Mouse (Mus musculus) MEL (cell line): ENCODE results near the gene Ankrd52. TPM values are rescaled to one million over a fixed set of nuclear protein-coding genes. Genes with fewer than 3 reads are reported as not detected.

Experiments
- DNase-seq: peaks from one replicate; pipeline ENCODE4 v3.0.0; 2011; ENCODE audit warnings: low read depth, low spot score
- H3K27ac ChIP-seq: 2 replicates; pipeline ENCODE4 v1.5.1; 2012; ENCODE audit warnings: low read depth, mild to moderate bottlenecking, control low read depth, low read length, moderate library complexity; ENCODE audit not compliant: control insufficient read depth
- H3K27me3 ChIP-seq, 2 experiments: fragments of 150-350 bp in 1 of 2; sonication (generic) in 1 of 2; 2 replicates each; pipeline ENCODE4 v1.6.1; 2012; ENCODE audit warnings: low read length in 2 of 2, mild to moderate bottlenecking in 2 of 2, improper control_type of control experiment in 1 of 2, moderate library complexity in 1 of 2; ENCODE audit not compliant: insufficient read depth in 2 of 2, control insufficient read depth in 1 of 2
- H3K36me3 ChIP-seq, 2 experiments: 2 replicates each; pipeline ENCODE4 v1.6.1; 2012 to 2014; ENCODE audit warnings: low read length in 2 of 2, improper control_type of control experiment in 1 of 2, inconsistent platforms in 1 of 2, mild to moderate bottlenecking in 1 of 2; ENCODE audit not compliant: insufficient read depth in 2 of 2, control insufficient read depth in 1 of 2
- H3K4me1 ChIP-seq, 2 experiments: fragments of 150-350 bp in 1 of 2; sonication (generic) in 1 of 2; 2 replicates each; pipeline ENCODE4 v1.6.1; 2012; ENCODE audit warnings: low read length in 2 of 2, improper control_type of control experiment in 1 of 2, mild to moderate bottlenecking in 1 of 2; ENCODE audit not compliant: insufficient read depth in 2 of 2, control insufficient read depth in 1 of 2
- H3K4me3 ChIP-seq, 2 experiments: fragments of 150-350 bp in 1 of 2; sonication (generic) in 1 of 2; 2 replicates each; pipeline ENCODE4 v1.5.1; 2012; ENCODE audit warnings: low read depth in 2 of 2, low read length in 2 of 2, mild to moderate bottlenecking in 2 of 2, moderate library complexity in 2 of 2, control low read depth in 1 of 2, improper control_type of control experiment in 1 of 2; ENCODE audit not compliant: control insufficient read depth in 1 of 2, insufficient read depth in 1 of 2
- H3K79me2 ChIP-seq: 2 replicates; pipeline ENCODE4 v1.6.1; 2012; ENCODE audit warnings: mild to moderate bottlenecking, low read length, moderate library complexity; ENCODE audit not compliant: control insufficient read depth, poor library complexity, insufficient read depth
- H3K9ac ChIP-seq: 2 replicates; pipeline ENCODE4 v1.6.1; 2012; ENCODE audit warnings: low read depth, mild to moderate bottlenecking, control low read depth, low read length, moderate library complexity; ENCODE audit not compliant: control insufficient read depth, poor library complexity, severe bottlenecking
- H3K9me3 ChIP-seq: fragments of 150-350 bp; sonication (generic); replicated peaks from 2 replicates; pipeline ENCODE4 v1.6.1; 2012; ENCODE audit warnings: mild to moderate bottlenecking, low read length, improper control_type of control experiment, moderate library complexity; ENCODE audit not compliant: insufficient read depth
- CHD1 ChIP-seq: IDR thresholded peaks from 2 replicates; pipeline ENCODE4 v1.6.1; 2012; ENCODE audit warnings: low read depth, mild to moderate bottlenecking, inconsistent platforms, low read length, improper control_type of control experiment
- CHD2 ChIP-seq: IDR thresholded peaks from 2 replicates; pipeline ENCODE4 v1.6.1; 2011; ENCODE audit warnings: low read length, improper control_type of control experiment
- CTCF ChIP-seq, 3 experiments: IDR thresholded peaks in 2 of 3; conservative IDR thresholded peaks in 1 of 3; 2 replicates each; pipeline ENCODE4 v1.5.1; 2011 to 2012; ENCODE audit warnings: low read length in 3 of 3, low read depth in 2 of 3, mild to moderate bottlenecking in 2 of 3, improper control_type of control experiment in 1 of 3, inconsistent platforms in 1 of 3, mixed read lengths in 1 of 3, moderate library complexity in 1 of 3; ENCODE audit not compliant: control insufficient read depth in 1 of 3, insufficient read depth in 1 of 3, poor library complexity in 1 of 3, severe bottlenecking in 1 of 3
- E2F4 ChIP-seq: IDR thresholded peaks from 2 replicates; pipeline ENCODE4 v1.6.1; 2011; ENCODE audit warnings: low read depth, low read length, improper control_type of control experiment, borderline replicate concordance
- EP300 ChIP-seq, 2 experiments: IDR thresholded peaks; 2 replicates each; pipeline ENCODE4 v1.6.1; 2011; ENCODE audit warnings: improper control_type of control experiment in 2 of 2, low read length in 2 of 2, low read depth in 1 of 2, mild to moderate bottlenecking in 1 of 2
- ETS1 ChIP-seq: IDR thresholded peaks from 2 replicates; pipeline ENCODE4 v1.6.1; 2012; ENCODE audit warnings: low read depth, mild to moderate bottlenecking, inconsistent platforms, low read length, improper control_type of control experiment, moderate library complexity
- GABPA ChIP-seq: IDR thresholded peaks from 2 replicates; pipeline ENCODE4 v1.6.1; 2012; ENCODE audit warnings: low read depth, mild to moderate bottlenecking, inconsistent platforms, low read length, improper control_type of control experiment, moderate library complexity
- GATA1 ChIP-seq: IDR thresholded peaks from 2 replicates; pipeline ENCODE4 v1.6.1; 2011; ENCODE audit warnings: low read depth, low read length, improper control_type of control experiment
- HCFC1 ChIP-seq: IDR thresholded peaks from 2 replicates; pipeline ENCODE4 v1.6.1; 2012; ENCODE audit warnings: low read depth, mild to moderate bottlenecking, inconsistent platforms, low read length, improper control_type of control experiment, moderate library complexity
- JUND ChIP-seq: IDR thresholded peaks from 2 replicates; pipeline ENCODE4 v1.6.1; 2011; ENCODE audit warnings: low read depth, mild to moderate bottlenecking, improper control_type of control experiment, low read length
- KAT2A ChIP-seq: conservative IDR thresholded peaks from 2 replicates; pipeline ENCODE4 v1.6.1; 2012; ENCODE audit warnings: low read depth, low read length, improper control_type of control experiment, inconsistent platforms
- MAFK ChIP-seq: IDR thresholded peaks from 2 replicates; pipeline ENCODE4 v1.6.1; 2011; ENCODE audit warnings: low read depth, mild to moderate bottlenecking, low read length, improper control_type of control experiment, borderline replicate concordance
- MAX ChIP-seq: IDR thresholded peaks from 2 replicates; pipeline ENCODE4 v1.6.1; 2011; ENCODE audit warnings: low read length, improper control_type of control experiment
- MAZ ChIP-seq: IDR thresholded peaks from 2 replicates; pipeline ENCODE4 v1.6.1; 2012; ENCODE audit warnings: low read depth, mild to moderate bottlenecking, inconsistent platforms, low read length, improper control_type of control experiment
- MEF2A ChIP-seq: IDR thresholded peaks from 2 replicates; pipeline ENCODE4 v1.6.1; 2014; ENCODE audit warnings: low read depth, mild to moderate bottlenecking, inconsistent platforms, low read length, improper control_type of control experiment; ENCODE audit not compliant: poor library complexity, insufficient replicate concordance, severe bottlenecking; ENCODE audit errors: extremely low read depth
- MXI1 ChIP-seq: IDR thresholded peaks from 2 replicates; pipeline ENCODE4 v1.6.1; 2011; ENCODE audit warnings: mild to moderate bottlenecking, low read depth, low read length, improper control_type of control experiment
- MYB ChIP-seq: IDR thresholded peaks from 2 replicates; pipeline ENCODE4 v1.6.1; 2011; ENCODE audit warnings: mild to moderate bottlenecking, low read depth, low read length, improper control_type of control experiment
- NRF1 ChIP-seq: IDR thresholded peaks from 2 replicates; pipeline ENCODE4 v1.6.1; 2014; ENCODE audit warnings: low read depth, mild to moderate bottlenecking, inconsistent platforms, low read length, improper control_type of control experiment, moderate library complexity; ENCODE audit not compliant: poor library complexity, insufficient read depth, severe bottlenecking
- POLR2A ChIP-seq, 2 experiments: IDR thresholded peaks; 2 replicates each; pipeline ENCODE4 v1.6.1; 2011 to 2012; ENCODE audit warnings: low read length in 2 of 2, mild to moderate bottlenecking in 2 of 2, control low read depth in 1 of 2, improper control_type of control experiment in 1 of 2, low read depth in 1 of 2, moderate library complexity in 1 of 2; ENCODE audit not compliant: control insufficient read depth in 1 of 2, insufficient read depth in 1 of 2, poor library complexity in 1 of 2
- RAD21 ChIP-seq: IDR thresholded peaks from 2 replicates; pipeline ENCODE4 v1.6.1; 2011; ENCODE audit warnings: mild to moderate bottlenecking, low read depth, low read length, improper control_type of control experiment
- SMC3 ChIP-seq: IDR thresholded peaks from 2 replicates; pipeline ENCODE4 v1.6.1; 2011; ENCODE audit warnings: low read depth, low read length, improper control_type of control experiment
- TAL1 ChIP-seq: IDR thresholded peaks from 2 replicates; pipeline ENCODE4 v1.6.1; 2012; ENCODE audit warnings: mild to moderate bottlenecking, inconsistent platforms, low read length, moderate library complexity, mixed read lengths
- USF1 ChIP-seq: IDR thresholded peaks from 2 replicates; pipeline ENCODE4 v1.6.1; 2014; ENCODE audit warnings: low read depth, mild to moderate bottlenecking, inconsistent platforms, low read length, improper control_type of control experiment, moderate library complexity
- USF2 ChIP-seq, 2 experiments: IDR thresholded peaks; 2 replicates each; pipeline ENCODE4 v1.6.1; 2011 to 2012; ENCODE audit warnings: improper control_type of control experiment in 2 of 2, low read length in 2 of 2, borderline replicate concordance in 1 of 2, inconsistent platforms in 1 of 2, low read depth in 1 of 2, mild to moderate bottlenecking in 1 of 2; ENCODE audit not compliant: insufficient read depth in 1 of 2
- ZC3H11A ChIP-seq: IDR thresholded peaks from 2 replicates; pipeline ENCODE4 v1.6.1; 2012; ENCODE audit warnings: low read depth, mild to moderate bottlenecking, inconsistent platforms, low read length, improper control_type of control experiment
- ZKSCAN1 ChIP-seq: IDR thresholded peaks from 2 replicates; pipeline ENCODE4 v1.6.1; 2012; ENCODE audit warnings: low read depth, mild to moderate bottlenecking, inconsistent platforms, low read length, improper control_type of control experiment, moderate library complexity
- ZNF384 ChIP-seq: IDR thresholded peaks from 2 replicates; pipeline ENCODE4 v1.6.1; 2012; ENCODE audit warnings: low read depth, mild to moderate bottlenecking, inconsistent platforms, low read length, improper control_type of control experiment
- polyA plus RNA-seq, 2 experiments: library from polyadenylated mRNA; stranded (reverse) in 1 of 2; unstranded in 1 of 2; fragments of >175 nt in 1 of 2; fragments of >200 nt in 1 of 2; gene quantifications; 2 replicates each; pipeline versions ENCODE4 v1.2.1 to v1.2.4; 2012; ENCODE audit warnings: low replicate concordance in 2 of 2, low read depth in 1 of 2; ENCODE audit not compliant: insufficient read length in 2 of 2, insufficient read depth in 1 of 2, missing spikeins in 1 of 2
- total RNA-seq: library from RNA; depleted of rRNA; stranded (reverse); fragments of 300-350 nt; gene quantifications from 2 replicates; pipeline ENCODE4 v1.2.3, GENCODE M21; 2012

Gene Ankrd52
- total and polyA plus RNA-seq, 3 experiments = 9.5 to 39.9 TPM; not detected in 1

GRCm38 (mm10) chr10:128436376-128436775, 59.5 kb downstream of the Ankrd52 start (continued):
- no peak for TF ChIP-seq TAL1
- TF ChIP-seq KAT2A = no peak
- TF ChIP-seq MAX = no peak

GRCm38 (mm10) chr10:128438675-128439279, 61.9 kb downstream of the Ankrd52 start:
- TF ChIP-seq HCFC1 (no peak), ETS1 (no peak), USF2 (IDR thresholded peaks at IDR 0.05; ENCODE audit: borderline replicate concordance in 1 of 2, insufficient read depth in 1 of 2, low read depth in 1 of 2, low read length in 2 of 2) (no peak), ZKSCAN1 (no peak), ZC3H11A (no peak), EP300 (IDR thresholded peaks at IDR 0.05; ENCODE audit: low read depth in 1 of 2, low read length in 2 of 2) (no peak), CHD2 (no peak), POLR2A (IDR thresholded peaks at IDR 0.05; ENCODE audit: control insufficient read depth in 1 of 2, insufficient read depth in 1 of 2, low read depth in 1 of 2, low read length in 2 of 2, poor library complexity in 1 of 2) (no peak), MAFK (no peak), JUND (no peak)
- Histone ChIP-seq H3K4me1 (no peaks in the 10 kb centered on the region), H3K27ac (no peak overlapping the region), H3K36me3 (peaks cover 0 to 10% of the 10 kb centered on the region in 2 experiments; a peak in 2 of 4 replicates), H3K4me3 (no peak overlapping the region), H3K27me3 (no peaks in the 10 kb centered on the region), H3K9ac (no peak overlapping the region), H3K79me2 (no peaks in the 10 kb centered on the region), H3K9me3 (no peaks in the 10 kb centered on the region)
- no peak for DNase-seq

GRCm38 (mm10) chr10:128440407-128440806, 63.5 kb downstream of the Ankrd52 start:
- H3K9me3 ChIP-seq = no peaks in the 10 kb centered on the region
- H3K27ac ChIP-seq = no peak overlapping the region
- no peaks in the 10 kb centered on the region for H3K27me3 ChIP-seq
- H3K79me2 ChIP-seq = no peaks in the 10 kb centered on the region
- DNase-seq = peak; percentile 25
- H3K4me3 ChIP-seq = no peak overlapping the region
- H3K9ac ChIP-seq = no peak overlapping the region
- H3K36me3 ChIP-seq = peaks cover 5 to 10% of the 10 kb centered on the region in 2 experiments
- peaks cover 5 to 12% of the 10 kb centered on the region in 2 experiments for H3K4me1 ChIP-seq
- TF ChIP-seq ZC3H11A = no peak
- TF ChIP-seq CHD1 = no peak
- no peak for TF ChIP-seq USF2 (IDR thresholded peaks at IDR 0.05; ENCODE audit: borderline replicate concordance in 1 of 2, insufficient read depth in 1 of 2, low read depth in 1 of 2, low read length in 2 of 2)
- no peak for TF ChIP-seq GATA1
- no peak for TF ChIP-seq GABPA
- TF ChIP-seq CTCF (IDR thresholded peaks at IDR 0.05 in 2 of 3, conservative IDR thresholded peaks at IDR 0.05 in 1 of 3; ENCODE audit: control insufficient read depth in 1 of 3, insufficient read depth in 1 of 3, low read depth in 2 of 3, low read length in 3 of 3, poor library complexity in 1 of 3, severe bottlenecking in 1 of 3) = peak; percentile 21 to 56 (median 39); a peak in 5 of 6 replicates
- no peak for TF ChIP-seq E2F4
- TF ChIP-seq MYB = no peak
- no peak for TF ChIP-seq JUND
- TF ChIP-seq RAD21 = peak; percentile 49
- no peak for TF ChIP-seq KAT2A
- TF ChIP-seq TAL1 = no peak
- no peak for TF ChIP-seq NRF1
- TF ChIP-seq HCFC1 = no peak
- TF ChIP-seq ETS1 = no peak
- no peak for TF ChIP-seq MAZ
- no peak for TF ChIP-seq MEF2A
- no peak for TF ChIP-seq USF1
- peak; percentile 38 for TF ChIP-seq SMC3
- TF ChIP-seq MAX = no peak
- TF ChIP-seq MXI1 = no peak
- no peak for TF ChIP-seq ZKSCAN1
- TF ChIP-seq MAFK = no peak
- TF ChIP-seq ZNF384 = no peak
